Mouse (Mus musculus): ENCODE results near the gene Tmeff1. TPM values are rescaled to one million over a fixed set of nuclear protein-coding genes. Genes with fewer than 3 reads are reported as not detected.

Gene Tmeff1
- polyA plus RNA-seq, 1 experiment, result not detected

DNA sequence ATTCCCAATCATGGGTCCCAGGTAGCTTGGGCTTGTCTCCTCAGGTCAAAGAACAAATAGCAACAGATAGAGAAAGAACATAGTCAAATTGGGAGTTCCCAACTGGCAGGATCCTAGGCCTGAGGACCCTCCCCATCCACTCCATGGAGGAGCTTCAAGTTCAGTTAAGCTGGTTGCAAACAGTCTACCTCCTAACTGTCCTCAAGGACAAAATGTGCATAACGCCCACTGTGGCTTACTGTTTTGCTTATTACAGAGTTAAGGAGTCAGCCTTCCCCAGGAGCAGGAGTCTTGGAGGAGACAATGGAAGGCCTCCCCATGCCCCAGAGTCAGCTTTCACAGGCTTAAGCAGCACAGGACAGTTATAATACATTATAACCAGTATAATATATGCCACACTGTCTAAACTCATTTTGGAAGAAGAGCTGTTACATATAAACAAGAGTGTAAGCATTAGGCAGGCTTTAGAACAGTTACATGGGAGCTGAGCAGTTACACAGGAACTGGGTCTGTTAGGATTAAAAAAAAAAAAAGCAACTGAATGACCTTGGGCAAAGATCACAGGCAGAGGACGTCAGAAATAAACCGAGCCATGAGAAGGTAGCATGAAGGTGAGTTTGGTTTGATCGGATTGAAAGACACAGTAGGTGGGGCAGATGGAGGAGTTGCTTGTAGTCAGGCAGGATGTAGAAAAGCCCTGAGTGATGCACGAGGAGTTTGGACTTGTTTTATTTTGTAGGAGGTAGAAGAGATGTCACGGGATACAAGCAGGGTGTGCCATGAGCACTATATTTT, 41.7 kb upstream of the Tmeff1 start:
- TF ChIP-seq FLI1 (IDR thresholded peaks at IDR 0.05; ENCODE audit: low read length) (no peak), GATA1 (IDR thresholded peaks at IDR 0.05; ENCODE audit: borderline replicate concordance, low read length) (no peak)
- Histone ChIP-seq H3K36me3 (replicated peaks; ENCODE audit: low read length) (no peaks in the 10 kb centered on the region), H3K27me3 (replicated peaks) (peaks cover 69% of the 10 kb centered on the region), H3K9me3 (no peaks in the 10 kb centered on the region), H3K4me3 (replicated peaks) (no peak overlapping the region), H3K4me1 (peaks cover 20% of the 10 kb centered on the region)

GRCm38 (mm10) chr4:48544141-48544540, 40.8 kb upstream of the Tmeff1 start:
- H3K9me3 ChIP-seq, result no peaks in the 10 kb centered on the region
- H3K4me3 ChIP-seq (replicated peaks), result no peak overlapping the region
- no peak for TF ChIP-seq FLI1 (IDR thresholded peaks at IDR 0.05; ENCODE audit: low read length)
- no peak for TF ChIP-seq GATA1 (IDR thresholded peaks at IDR 0.05; ENCODE audit: borderline replicate concordance, low read length)
- peaks cover 63% of the 10 kb centered on the region for H3K27me3 ChIP-seq (replicated peaks)
- no peaks in the 10 kb centered on the region for H3K36me3 ChIP-seq (replicated peaks; ENCODE audit: low read length)
- H3K4me1 ChIP-seq, result peaks cover 20% of the 10 kb centered on the region

GRCm38 (mm10) chr4:48545966-48546365, 39.0 kb upstream of the Tmeff1 start:
- no peak overlapping the region for H3K4me3 ChIP-seq (replicated peaks)
- peaks cover 10% of the 10 kb centered on the region; the same call in 1 of the 2 replicates for H3K4me1 ChIP-seq
- TF ChIP-seq FLI1 (IDR thresholded peaks at IDR 0.05; ENCODE audit: low read length), result no peak
- TF ChIP-seq GATA1 (IDR thresholded peaks at IDR 0.05; ENCODE audit: borderline replicate concordance, low read length), result no peak
- peaks cover 45% of the 10 kb centered on the region for H3K27me3 ChIP-seq (replicated peaks)
- no peaks in the 10 kb centered on the region for H3K36me3 ChIP-seq (replicated peaks; ENCODE audit: low read length)
- H3K9me3 ChIP-seq, result no peaks in the 10 kb centered on the region

DNA sequence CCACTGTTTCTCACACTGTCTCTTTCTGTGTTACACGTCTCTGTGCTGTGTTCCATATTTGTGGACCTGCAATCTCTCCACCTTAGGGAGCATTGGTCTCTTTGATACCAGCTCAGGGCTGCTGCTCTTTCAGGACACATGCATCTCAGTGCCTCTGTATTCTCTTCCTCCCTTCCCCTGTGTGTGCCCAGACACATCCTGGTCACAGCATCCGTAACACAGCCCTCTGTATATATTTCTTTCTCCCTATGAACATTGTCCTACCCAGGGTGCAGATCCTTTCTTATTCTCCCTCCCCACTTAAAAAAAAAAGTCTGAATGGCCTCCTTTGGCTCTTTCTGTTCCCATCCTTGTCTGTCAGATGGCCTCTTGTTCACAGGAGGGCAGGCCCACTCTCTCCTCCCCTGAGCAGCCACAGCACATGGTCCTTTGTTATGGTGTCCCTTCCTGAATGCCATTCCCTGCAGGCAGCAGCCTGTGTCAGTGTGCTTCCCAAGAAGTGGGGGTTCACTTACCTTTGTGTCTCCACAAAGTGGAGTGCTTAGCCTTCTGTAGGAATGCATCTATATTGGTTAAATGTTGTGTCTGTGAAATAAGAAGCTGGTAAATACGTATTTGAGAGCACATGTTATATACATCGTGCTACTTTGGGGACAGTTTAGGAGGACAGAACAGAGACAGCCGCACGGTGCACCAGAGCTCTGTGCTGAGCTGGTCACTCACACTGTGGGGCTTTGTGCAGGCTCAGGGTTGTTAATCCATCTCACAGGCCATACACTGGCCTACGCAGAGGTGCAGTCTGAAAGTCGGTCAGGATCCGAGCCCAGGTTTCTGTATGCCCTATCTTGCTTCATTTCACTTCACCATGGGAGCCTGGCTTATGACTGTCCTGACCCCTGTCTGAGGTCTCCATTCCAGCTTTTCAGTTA, 38.1 kb upstream of the Tmeff1 start:
- H3K4me3 ChIP-seq (replicated peaks), result no peak overlapping the region
- TF ChIP-seq GATA1 (IDR thresholded peaks at IDR 0.05; ENCODE audit: borderline replicate concordance, low read length) (no peak), FLI1 (IDR thresholded peaks at IDR 0.05; ENCODE audit: low read length) (no peak)
- peaks cover 5% of the 10 kb centered on the region; the same call in 1 of the 2 replicates for H3K4me1 ChIP-seq
- H3K27me3 ChIP-seq (replicated peaks), result peaks cover 37% of the 10 kb centered on the region
- no peaks in the 10 kb centered on the region for H3K36me3 ChIP-seq (replicated peaks; ENCODE audit: low read length)
- H3K9me3 ChIP-seq, result no peaks in the 10 kb centered on the region

- H3K4me1 ChIP-seq, result no peaks in the 10 kb centered on the region
These were observed 36.5 kb upstream of the Tmeff1 start for GRCm38 (mm10) chr4:48548393-48549045.

GRCm38 (mm10) chr4:48549661-48550060, 35.3 kb upstream of the Tmeff1 start:
- H3K36me3 ChIP-seq (replicated peaks; ENCODE audit: low read length), result no peaks in the 10 kb centered on the region
- peaks cover 11% of the 10 kb centered on the region for H3K27me3 ChIP-seq (replicated peaks)
- peaks cover 6% of the 10 kb centered on the region; the same call in 1 of the 2 replicates for H3K4me1 ChIP-seq
- TF ChIP-seq FLI1 (IDR thresholded peaks at IDR 0.05; ENCODE audit: low read length), result no peak
- no peak for TF ChIP-seq GATA1 (IDR thresholded peaks at IDR 0.05; ENCODE audit: borderline replicate concordance, low read length)
- H3K4me3 ChIP-seq (replicated peaks), result no peak overlapping the region
- no peaks in the 10 kb centered on the region for H3K9me3 ChIP-seq

More at GRCm38 (mm10) chr4:48548393-48549045, 36.5 kb upstream of the Tmeff1 start:
- TF ChIP-seq FLI1 (IDR thresholded peaks at IDR 0.05; ENCODE audit: low read length), result no peak
- TF ChIP-seq GATA1 (IDR thresholded peaks at IDR 0.05; ENCODE audit: borderline replicate concordance, low read length), result no peak
- H3K27me3 ChIP-seq (replicated peaks), result peaks cover 21% of the 10 kb centered on the region
- no peak overlapping the region for H3K4me3 ChIP-seq (replicated peaks)
- H3K36me3 ChIP-seq (replicated peaks; ENCODE audit: low read length), result no peaks in the 10 kb centered on the region
- H3K9me3 ChIP-seq, result no peaks in the 10 kb centered on the region

GRCm38 (mm10) chr4:48552486-48553064, 32.4 kb upstream of the Tmeff1 start:
- H3K27me3 ChIP-seq (replicated peaks), result peaks cover 2% of the 10 kb centered on the region
- TF ChIP-seq GATA1 (IDR thresholded peaks at IDR 0.05; ENCODE audit: borderline replicate concordance, low read length) (no peak), FLI1 (IDR thresholded peaks at IDR 0.05; ENCODE audit: low read length) (no peak)
- H3K4me1 ChIP-seq, result peaks cover 6% of the 10 kb centered on the region; the same call in 1 of the 2 replicates
- H3K36me3 ChIP-seq (replicated peaks; ENCODE audit: low read length), result no peaks in the 10 kb centered on the region
- H3K4me3 ChIP-seq (replicated peaks), result no peak overlapping the region
- H3K9me3 ChIP-seq, result no peaks in the 10 kb centered on the region

GRCm38 (mm10) chr4:48554132-48554531, 30.8 kb upstream of the Tmeff1 start:
- no peaks in the 10 kb centered on the region for H3K9me3 ChIP-seq
- no peaks in the 10 kb centered on the region for H3K27me3 ChIP-seq (replicated peaks)
- H3K4me3 ChIP-seq (replicated peaks), result no peak overlapping the region
- TF ChIP-seq FLI1 (IDR thresholded peaks at IDR 0.05; ENCODE audit: low read length) (no peak), GATA1 (IDR thresholded peaks at IDR 0.05; ENCODE audit: borderline replicate concordance, low read length) (no peak)
- peaks cover 6% of the 10 kb centered on the region; the same call in 1 of the 2 replicates for H3K4me1 ChIP-seq
- no peaks in the 10 kb centered on the region for H3K36me3 ChIP-seq (replicated peaks; ENCODE audit: low read length)

- no peak overlapping the region for H3K4me3 ChIP-seq (replicated peaks)
- H3K27me3 ChIP-seq (replicated peaks), result no peaks in the 10 kb centered on the region
- TF ChIP-seq GATA1 (IDR thresholded peaks at IDR 0.05; ENCODE audit: borderline replicate concordance, low read length), result no peak
- no peak for TF ChIP-seq FLI1 (IDR thresholded peaks at IDR 0.05; ENCODE audit: low read length)
- H3K36me3 ChIP-seq (replicated peaks; ENCODE audit: low read length), result no peaks in the 10 kb centered on the region
- H3K4me1 ChIP-seq, result peaks cover 6% of the 10 kb centered on the region; the same call in 1 of the 2 replicates
- H3K9me3 ChIP-seq, result no peaks in the 10 kb centered on the region
These were observed 29.2 kb upstream of the Tmeff1 start for GRCm38 (mm10) chr4:48555729-48556128.
